In the genomic region with DNA sequence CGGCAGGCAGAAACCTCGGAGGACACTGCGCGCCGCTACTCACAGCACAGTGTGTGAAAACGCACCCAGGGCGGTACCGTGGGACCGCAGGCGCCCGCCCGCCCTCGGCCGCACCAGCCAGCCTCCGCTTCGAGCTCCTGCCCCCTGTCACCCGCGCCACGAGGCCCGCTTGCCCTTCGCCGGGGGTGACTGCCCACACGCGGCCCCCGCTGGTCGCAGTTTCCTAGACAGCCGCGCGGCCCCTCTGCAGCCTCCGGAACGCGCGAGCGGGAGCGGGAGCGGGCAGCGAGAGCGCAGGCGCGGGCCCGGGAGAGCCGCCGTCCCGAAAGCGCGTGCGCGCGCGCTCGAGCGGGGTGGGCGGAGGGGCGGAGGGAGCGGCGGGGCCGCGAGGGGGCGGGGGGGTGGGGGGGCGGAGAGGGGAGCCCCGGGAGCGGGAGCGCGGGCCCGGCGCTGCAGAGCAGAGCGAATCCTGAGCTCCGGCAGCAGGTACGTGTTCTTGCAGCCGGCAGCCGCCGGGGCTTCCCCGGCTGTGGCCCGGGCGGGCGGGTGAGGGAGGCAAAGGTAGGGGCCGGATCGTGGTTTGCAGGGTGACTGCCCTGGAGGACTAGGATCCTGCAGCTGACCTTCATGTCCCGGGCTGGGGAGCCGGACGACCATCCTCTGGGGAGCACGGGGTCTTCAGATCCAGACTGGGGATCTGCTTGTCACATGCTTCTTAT, we compare ENCODE assay signal across 8 mouse cellular contexts. TPM values are rescaled to one million over a fixed set of nuclear protein-coding genes. Genes with fewer than 3 reads are reported as not detected.
DNase-seq lines count a peak whose midpoint lies in the region; ATAC-seq and TF ChIP-seq lines count a peak whose summit lies in the region.

A gene (minus strand): TSS at position 330 of the 719 bp plus-strand sequence.
A gene (plus strand): TSS at position 399 of the 719 bp plus-strand sequence.

- no peaks in the 10 kb centered on the region for H3K9me3 ChIP-seq in embryonic facial prominence, embryonic 14.5 days (ENCODE audit: control insufficient read depth, low read length)
- H3K9me3 ChIP-seq in heart, embryonic 12.5 days (replicated peaks), result no peaks in the 10 kb centered on the region
- no peaks in the 10 kb centered on the region for H3K9me3 ChIP-seq in kidney, postnatal 0 days (replicated peaks; ENCODE audit: low read length)
- no peaks in the 10 kb centered on the region for H3K9me3 ChIP-seq in liver, embryonic 13.5 days (replicated peaks)
- no peaks in the 10 kb centered on the region for H3K9me3 ChIP-seq in neural tube, embryonic 11.5 days (ENCODE audit: control insufficient read depth, low read length)
- H3K9me3 ChIP-seq in stomach, embryonic 16.5 days (replicated peaks; ENCODE audit: control insufficient read depth, low read length), result no peaks in the 10 kb centered on the region

- H3K27me3 ChIP-seq in embryonic facial prominence, embryonic 14.5 days (replicated peaks; ENCODE audit: control insufficient read depth, insufficient read depth, low read length), result peaks cover 45% of the 10 kb centered on the region
- H3K27me3 ChIP-seq in heart, embryonic 12.5 days (replicated peaks), result peaks cover 62% of the 10 kb centered on the region
- peaks cover 39% of the 10 kb centered on the region for H3K27me3 ChIP-seq in kidney, postnatal 0 days (ENCODE audit: insufficient read depth, low read length)
- peaks cover 88% of the 10 kb centered on the region for H3K27me3 ChIP-seq in liver, embryonic 13.5 days
- H3K27me3 ChIP-seq in neural tube, embryonic 11.5 days (ENCODE audit: control insufficient read depth, insufficient read depth, low read length), result 0 out of 2 replicates have a peak, but pooled peaks cover 4% of the 10 kb centered on the region
- peaks cover 13% of the 10 kb centered on the region for H3K27me3 ChIP-seq in stomach, embryonic 16.5 days (ENCODE audit: control insufficient read depth, insufficient read depth, low read length)

- peaks cover 5% of the 10 kb centered on the region; the same call in 1 of the 2 replicates for H3K4me1 ChIP-seq in embryonic facial prominence, embryonic 14.5 days (ENCODE audit: control insufficient read depth, insufficient read depth, low read length)
- H3K4me1 ChIP-seq in heart, embryonic 12.5 days (replicated peaks), result peaks cover 5% of the 10 kb centered on the region; the same call in 1 of the 2 replicates
- H3K4me1 ChIP-seq in kidney, postnatal 0 days (replicated peaks; ENCODE audit: insufficient read depth, low read length), result no peaks in the 10 kb centered on the region
- H3K4me1 ChIP-seq in liver, embryonic 13.5 days (replicated peaks), result peaks cover 9% of the 10 kb centered on the region
- no peaks in the 10 kb centered on the region for H3K4me1 ChIP-seq in neural tube, embryonic 11.5 days (ENCODE audit: control insufficient read depth, insufficient read depth, low read length)
- no peaks in the 10 kb centered on the region; the same call in 1 of the 2 replicates for H3K4me1 ChIP-seq in stomach, embryonic 16.5 days (ENCODE audit: control insufficient read depth, insufficient read depth, low read length)

- no peaks in the 10 kb centered on the region for H3K36me3 ChIP-seq in embryonic facial prominence, embryonic 14.5 days (ENCODE audit: control insufficient read depth, insufficient read depth, low read length)
- H3K36me3 ChIP-seq in heart, embryonic 12.5 days, result no peaks in the 10 kb centered on the region
- no peaks in the 10 kb centered on the region for H3K36me3 ChIP-seq in kidney, postnatal 0 days (ENCODE audit: insufficient read depth, low read length)
- no peaks in the 10 kb centered on the region for H3K36me3 ChIP-seq in liver, embryonic 13.5 days
- no peaks in the 10 kb centered on the region for H3K36me3 ChIP-seq in neural tube, embryonic 11.5 days (ENCODE audit: control insufficient read depth, insufficient read depth, low read length)
- H3K36me3 ChIP-seq in stomach, embryonic 16.5 days (ENCODE audit: control insufficient read depth, insufficient read depth, low read length), result no peaks in the 10 kb centered on the region

- peak within 1 kb of the TSS; percentile 74 for H3K9ac ChIP-seq in embryonic facial prominence, embryonic 14.5 days (ENCODE audit: low read depth, low read length)
- peak within 1 kb of the TSS; percentile 86 for H3K9ac ChIP-seq in heart, embryonic 12.5 days
- H3K9ac ChIP-seq in kidney, postnatal 0 days (ENCODE audit: low read depth, low read length), result peak within 1 kb of the TSS; percentile 54
- peak within 1 kb of the TSS; percentile 65 for H3K9ac ChIP-seq in liver, embryonic 13.5 days
- H3K9ac ChIP-seq in neural tube, embryonic 11.5 days (ENCODE audit: low read length), result peak within 1 kb of the TSS; percentile 61
- H3K9ac ChIP-seq in stomach, embryonic 16.5 days (ENCODE audit: low read length), result peak within 1 kb of the TSS; percentile 83

- peak within 1 kb of the TSS; percentile 93 for H3K4me2 ChIP-seq in embryonic facial prominence, embryonic 14.5 days (ENCODE audit: low read depth, low read length)
- peak within 1 kb of the TSS; percentile 96 for H3K4me2 ChIP-seq in heart, embryonic 12.5 days
- H3K4me2 ChIP-seq in kidney, postnatal 0 days (ENCODE audit: low read length), result peak within 1 kb of the TSS; percentile 94
- H3K4me2 ChIP-seq in liver, embryonic 13.5 days, result peak within 1 kb of the TSS; percentile 77
- H3K4me2 ChIP-seq in neural tube, embryonic 11.5 days (ENCODE audit: low read depth), result peak within 1 kb of the TSS; percentile 58
- H3K4me2 ChIP-seq in stomach, embryonic 16.5 days (ENCODE audit: low read depth, low read length), result peak within 1 kb of the TSS; percentile 94

- WGBS in embryonic facial prominence, embryonic 14.5 days, result under 1% methylated on average over 24 of the region's 82 CpGs
- WGBS in heart, embryonic 12.5 days, result under 1% methylated on average over 63 of the region's 82 CpGs
- WGBS in kidney, postnatal 0 days, result 0% methylated on average over 56 of the region's 82 CpGs
- under 1% methylated on average over 73 of the region's 82 CpGs for WGBS in liver, embryonic 13.5 days (ENCODE audit: insufficient replicate concordance)
- under 1% methylated on average over 63 of the region's 82 CpGs for WGBS in neural tube, embryonic 11.5 days
- WGBS in stomach, embryonic 16.5 days, result under 1% methylated on average over 63 of the region's 82 CpGs

- DNase-seq in 3T3-L1 (ENCODE audit: low read depth, low spot score), result peak; percentile 36
- peak; percentile 85 for DNase-seq in adrenal gland, postnatal 25 days
- DNase-seq in embryonic facial prominence, embryonic 14.5 days (ENCODE audit: low spot score), result peak; percentile 88
- peak; percentile 74 for DNase-seq in kidney, postnatal 0 days (ENCODE audit: low spot score)
- DNase-seq in liver, embryonic 13.5 days, result peak; percentile 18
- DNase-seq in neural tube, embryonic 11.5 days (ENCODE audit: low spot score), result peak; percentile 89

- ATAC-seq in embryonic facial prominence, embryonic 14.5 days (ENCODE audit: low read depth), result peak; percentile 90
- peak; percentile 83 for ATAC-seq in heart, embryonic 12.5 days (ENCODE audit: insufficient number of reproducible peaks, low FRiP score)
- peak; percentile 82 for ATAC-seq in kidney, postnatal 0 days (replicated peaks; ENCODE audit: low FRiP score, low read depth)
- peak; percentile 59 for ATAC-seq in liver, embryonic 13.5 days (ENCODE audit: low read depth)
- ATAC-seq in neural tube, embryonic 11.5 days (ENCODE audit: insufficient read depth, low FRiP score, low TSS enrichment), result peak; percentile 81
- ATAC-seq in stomach, embryonic 16.5 days (ENCODE audit: insufficient read depth, low FRiP score), result peak; percentile 90

- H3K4me3 ChIP-seq in embryonic facial prominence, embryonic 14.5 days (ENCODE audit: low read depth, low read length), result peak within 1 kb of the TSS; percentile 77
- H3K4me3 ChIP-seq in heart, embryonic 12.5 days, result peak within 1 kb of the TSS; percentile 85
- peak within 1 kb of the TSS; percentile 68 for H3K4me3 ChIP-seq in kidney, postnatal 0 days (replicated peaks; ENCODE audit: low read depth, low read length)
- peak within 1 kb of the TSS; percentile 64 for H3K4me3 ChIP-seq in liver, embryonic 13.5 days (replicated peaks)
- peak within 1 kb of the TSS; percentile 50 for H3K4me3 ChIP-seq in neural tube, embryonic 11.5 days (ENCODE audit: low read depth, low read length)
- peak within 1 kb of the TSS; percentile 82 for H3K4me3 ChIP-seq in stomach, embryonic 16.5 days (replicated peaks; ENCODE audit: low read length)

- no peak within 1 kb of the TSS for H3K27ac ChIP-seq in embryonic facial prominence, embryonic 14.5 days (replicated peaks; ENCODE audit: low read depth, low read length)
- H3K27ac ChIP-seq in heart, embryonic 12.5 days (ENCODE audit: poor library complexity, severe bottlenecking), result no peak within 1 kb of the TSS
- no peak within 1 kb of the TSS for H3K27ac ChIP-seq in kidney, postnatal 0 days
- no peak within 1 kb of the TSS for H3K27ac ChIP-seq in liver, embryonic 13.5 days
- no peak within 1 kb of the TSS for H3K27ac ChIP-seq in neural tube, embryonic 11.5 days (ENCODE audit: low read depth, low read length)
- H3K27ac ChIP-seq in stomach, embryonic 16.5 days (ENCODE audit: low read length), result no peak within 1 kb of the TSS

- TF ChIP-seq CTCF in kidney, postnatal 0 days (IDR thresholded peaks at IDR 0.05; ENCODE audit: low read depth), result no peak

RNA-seq across cellular contexts. Expression of the first gene that starts in this region (rescaled TPM):
- total RNA-seq in adrenal gland, postnatal 25 days (2021), result 27.2 and 47.6 TPM in 2 replicates
- polyA plus RNA-seq in embryonic facial prominence, embryonic 14.5 days (2014; fragmentation: Nextera tagmentation; extraction: Ambion mirVana), result 1.0 and 1.2 TPM in 2 replicates
- 1.5 and 2.0 TPM in 2 replicates for polyA plus RNA-seq in heart, embryonic 12.5 days (2016; fragmentation: Nextera tagmentation; extraction: Ambion mirVana)
- 0.39 and 0.65 TPM in 2 replicates for polyA plus RNA-seq in kidney, postnatal 0 days (2015; fragmentation: Nextera tagmentation; extraction: Ambion mirVana)
- 0.46 and 0.60 TPM in 2 replicates for polyA plus RNA-seq in liver, embryonic 13.5 days (2015; fragmentation: Nextera tagmentation; extraction: Ambion mirVana)
- 1.1 and 1.6 TPM in 2 replicates for polyA plus RNA-seq in neural tube, embryonic 11.5 days (2014; fragmentation: Nextera tagmentation; extraction: Ambion mirVana)
- 1.00 and 1.1 TPM in 2 replicates for polyA plus RNA-seq in stomach, embryonic 16.5 days (2015; fragmentation: Nextera tagmentation; extraction: Ambion mirVana)

RNA-seq across cellular contexts. Expression of the second gene that starts in this region (rescaled TPM):
- 0.58 and 1.3 TPM in 2 replicates for total RNA-seq in adrenal gland, postnatal 25 days (2021)
- 0.22 and 0.38 TPM in 2 replicates for polyA plus RNA-seq in embryonic facial prominence, embryonic 14.5 days (2014; fragmentation: Nextera tagmentation; extraction: Ambion mirVana)
- 0.13 and 0.24 TPM in 2 replicates for polyA plus RNA-seq in heart, embryonic 12.5 days (2016; fragmentation: Nextera tagmentation; extraction: Ambion mirVana)
- polyA plus RNA-seq in kidney, postnatal 0 days (2015; fragmentation: Nextera tagmentation; extraction: Ambion mirVana), result 0.25 and 0.33 TPM in 2 replicates
- 0.05 TPM in 1 of 2 replicates, not detected in the other for polyA plus RNA-seq in liver, embryonic 13.5 days (2015; fragmentation: Nextera tagmentation; extraction: Ambion mirVana)
- polyA plus RNA-seq in neural tube, embryonic 11.5 days (2014; fragmentation: Nextera tagmentation; extraction: Ambion mirVana), result 0.62 and 0.89 TPM in 2 replicates
- polyA plus RNA-seq in stomach, embryonic 16.5 days (2015; fragmentation: Nextera tagmentation; extraction: Ambion mirVana), result 1.2 TPM in 2 replicates

Comparison
In these comparisons a context has a peak if more than half of its experiments do, and no peak if none do; other contexts are left out.
1. Peak in DNase-seq, ATAC-seq, H3K4me3 ChIP-seq, H3K9ac ChIP-seq and H3K4me2 ChIP-seq in kidney, postnatal 0 days; RNA of the genes that start here not detected or under 1 TPM.
2. Peak in DNase-seq, ATAC-seq, H3K4me3 ChIP-seq, H3K9ac ChIP-seq and H3K4me2 ChIP-seq in liver, embryonic 13.5 days; RNA of the genes that start here not detected or under 1 TPM.
3. DNase-seq: peak in every context shown above with its lines; median percentile 89 in neural tube, embryonic 11.5 days; 88 in embryonic facial prominence, embryonic 14.5 days; 85 in adrenal gland, postnatal 25 days; 74 in kidney, postnatal 0 days; 36 in 3T3-L1; 18 in liver, embryonic 13.5 days.